Mouse (Mus musculus) small intestine, adult 2 months (tissue): ENCODE data around the gene Glrx3. TPM values are rescaled to one million over a fixed set of nuclear protein-coding genes. Genes with fewer than 3 reads are reported as not detected.

ENCODE experiments used
- H3K27ac ChIP-seq: fragments of 200-500 bp; 2 replicates; pipeline ENCODE4 v1.5.1; 2012; ENCODE audit warnings: low read depth, low read length, control low read depth, inconsistent platforms; ENCODE audit not compliant: insufficient read depth
- H3K27me3 ChIP-seq: fragments of 200-500 bp; 2 replicates; pipeline ENCODE4 v1.6.1; 2012; ENCODE audit warnings: mild to moderate bottlenecking, moderate library complexity, low read length, inconsistent platforms; ENCODE audit not compliant: control insufficient read depth, insufficient read depth
- H3K36me3 ChIP-seq: fragments of 200-500 bp; 2 replicates; pipeline ENCODE4 v1.6.1; 2012; ENCODE audit warnings: mild to moderate bottlenecking, low read length, control low read depth, inconsistent platforms; ENCODE audit not compliant: control insufficient read depth, insufficient read depth
- H3K4me1 ChIP-seq: fragments of 200-500 bp; 2 replicates; pipeline ENCODE4 v1.6.1; 2012; ENCODE audit warnings: low read length, inconsistent platforms, mixed read lengths; ENCODE audit not compliant: control insufficient read depth, insufficient read depth, insufficient read length
- H3K4me3 ChIP-seq: fragments of 200-500 bp; 2 replicates; pipeline ENCODE4 v1.5.1; 2012; ENCODE audit warnings: low read depth, mild to moderate bottlenecking, control low read depth, inconsistent platforms, low read length, moderate library complexity
- CTCF ChIP-seq: fragments of 200-500 bp; IDR thresholded peaks from 2 replicates; pipeline ENCODE4 v1.5.1; 2012; ENCODE audit warnings: low read depth, mild to moderate bottlenecking, control low read depth, inconsistent platforms, low read length, moderate library complexity, mixed read lengths; ENCODE audit not compliant: insufficient replicate concordance, insufficient read length; ENCODE audit errors: extremely low read depth
- POLR2A ChIP-seq: fragments of 200-500 bp; IDR thresholded peaks from 2 replicates; pipeline ENCODE4 v1.6.1; 2012; ENCODE audit warnings: low read depth, mild to moderate bottlenecking, control low read depth, inconsistent platforms, low read length, moderate library complexity
- WGBS: fragments of 180-500 bp; shearing (Covaris S2); methylation state at CpG from one replicate; pipeline ENCODE4 v1.1.7; 2018; 5-methylcytosine and 5-hydroxymethylcytosine counted together
- polyA plus RNA-seq: library from polyadenylated mRNA; depleted of rRNA; stranded (reverse); fragments of >200 nt; gene quantifications from 2 replicates; pipeline ENCODE4 v1.2.3, GENCODE M21; 2012

Glrx3 gene
- polyA plus RNA-seq, 1 experiment: 24.5 TPM

DNA sequence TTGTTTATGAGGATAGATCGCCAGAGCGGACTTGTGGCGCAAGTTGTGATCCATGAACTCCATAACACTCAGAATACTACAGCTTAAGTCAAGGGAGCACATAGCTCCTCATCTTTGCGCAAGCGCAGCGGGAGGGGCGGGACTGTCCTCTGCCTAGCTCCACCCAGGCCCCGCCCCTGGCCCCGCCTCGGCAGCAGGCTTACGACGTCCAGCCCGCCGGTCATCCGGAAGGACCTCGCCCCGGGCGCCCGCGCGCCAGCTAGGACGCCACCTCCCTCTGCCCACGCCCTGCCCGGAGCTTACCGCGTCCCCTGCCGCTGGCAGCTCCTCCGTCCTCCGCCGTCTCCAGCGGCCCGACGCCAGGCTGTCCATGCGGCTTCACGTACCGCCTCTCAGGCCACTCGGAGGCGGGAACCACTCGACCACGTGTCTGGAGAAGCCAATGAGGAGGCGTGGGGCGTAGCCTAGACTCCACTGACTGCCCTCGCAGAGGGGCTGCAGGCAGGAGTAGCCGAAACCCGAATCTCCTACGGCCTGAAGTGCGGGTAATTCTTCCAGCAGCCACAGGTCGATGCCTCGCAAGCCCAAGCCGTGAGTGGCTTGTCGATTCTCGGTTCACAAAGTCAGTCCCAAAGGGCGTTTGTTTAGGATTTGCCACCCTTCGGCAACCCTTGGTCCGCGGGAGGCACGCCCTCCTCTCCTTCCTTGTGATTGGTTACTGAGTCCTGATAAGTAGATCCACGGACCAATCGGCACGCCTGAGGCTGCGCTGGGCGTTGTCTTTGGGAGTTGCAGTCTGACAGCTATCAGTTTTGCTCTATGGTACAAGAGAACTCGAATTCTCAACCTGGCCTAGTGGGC lies 26.8 kb upstream of the Glrx3 start, which contains the start of gene 9430038I01Rik:
Gene 9430038I01Rik, minus strand, starts transcription at position 426 of the 861 bp plus-strand sequence.
- Histone ChIP-seq H3K27ac (peak within 1 kb of the TSS; percentile 91), H3K4me1 (peaks cover 7% of the 10 kb centered on the region), H3K36me3 (no peaks in the 10 kb centered on the region), H3K27me3 (no peaks in the 10 kb centered on the region), H3K4me3 (peak within 1 kb of the TSS; percentile 77)
- TF ChIP-seq CTCF: no peak
- WGBS: under 1% methylated on average over 63 of the region's 63 CpGs

DNA sequence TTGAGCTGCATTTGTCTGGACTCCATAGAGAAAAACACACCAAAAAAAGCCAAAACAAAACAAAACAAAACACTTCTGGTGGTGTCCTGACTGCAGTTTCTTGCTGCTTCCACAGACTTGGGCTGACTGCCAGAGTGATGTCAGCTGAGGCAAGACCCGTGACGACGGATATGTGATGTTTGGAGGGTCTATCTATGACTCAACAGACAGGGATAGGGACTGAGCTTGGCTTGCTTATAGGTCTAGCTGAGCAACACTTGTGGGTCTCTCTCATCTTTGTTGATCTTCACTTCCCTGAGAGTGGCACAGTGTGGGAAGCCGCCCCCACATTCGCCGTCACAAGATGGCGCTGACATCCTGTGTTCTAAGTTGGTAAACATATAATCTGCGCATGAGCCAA lies 22.7 kb upstream of the Glrx3 start:
- Histone ChIP-seq H3K36me3 (no peaks in the 10 kb centered on the region), H3K27ac (no peak overlapping the region), H3K4me3 (no peak overlapping the region), H3K4me1 (peaks cover 5% of the 10 kb centered on the region), H3K27me3 (no peaks in the 10 kb centered on the region)
- TF ChIP-seq POLR2A: no peak
- TF ChIP-seq CTCF: no peak
- 86% methylated on average over 8 of the region's 8 CpGs for WGBS

GRCm38 (mm10) chr7:137420550-137420949 lies 16.9 kb upstream of the Glrx3 start:
- TF ChIP-seq POLR2A (no peak), CTCF (no peak)
- WGBS: 82% methylated on average over 2 of the region's 2 CpGs
- Histone ChIP-seq H3K27me3 (no peaks in the 10 kb centered on the region), H3K4me3 (no peak overlapping the region), H3K4me1 (no peaks in the 10 kb centered on the region), H3K27ac (no peak overlapping the region), H3K36me3 (no peaks in the 10 kb centered on the region)

- Histone ChIP-seq H3K4me3 (no peak overlapping the region), H3K4me1 (no peaks in the 10 kb centered on the region)
- 86% methylated on average over 4 of the region's 4 CpGs for WGBS
Measured at GRCm38 (mm10) chr7:137421236-137421635, 16.2 kb upstream of the Glrx3 start.

DNA sequence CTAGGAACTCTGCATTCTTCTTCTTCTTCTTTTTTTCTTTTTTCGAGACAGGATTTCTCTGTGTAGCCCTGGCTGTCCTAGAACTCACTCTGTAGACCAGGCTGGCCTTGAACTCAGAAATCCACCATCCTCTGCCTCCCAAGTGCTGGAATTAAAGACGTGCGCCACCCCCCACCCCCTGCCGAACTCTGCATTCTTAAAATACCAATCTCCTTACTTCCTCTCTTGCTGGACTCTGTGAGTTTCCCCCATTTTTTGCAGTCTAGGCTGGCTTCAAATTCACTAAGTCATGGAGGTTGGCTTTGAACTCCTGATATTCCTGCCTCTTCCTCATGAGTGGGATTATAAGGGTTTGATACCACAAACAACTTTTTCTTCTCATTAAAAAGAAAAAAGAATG lies 10.7 kb upstream of the Glrx3 start:
- Histone ChIP-seq H3K4me1 (no peaks in the 10 kb centered on the region), H3K4me3 (no peak overlapping the region), H3K27me3 (no peaks in the 10 kb centered on the region; the same call in 1 of the 2 replicates), H3K27ac (no peak overlapping the region), H3K36me3 (no peaks in the 10 kb centered on the region)
- 56% methylated on average over 4 of the region's 4 CpGs for WGBS
- TF ChIP-seq CTCF: no peak
- no peak for TF ChIP-seq POLR2A

More at GRCm38 (mm10) chr7:137421236-137421635, 16.2 kb upstream of the Glrx3 start:
- H3K36me3 ChIP-seq: no peaks in the 10 kb centered on the region
- no peak for TF ChIP-seq CTCF
- TF ChIP-seq POLR2A: no peak
- H3K27me3 ChIP-seq: no peaks in the 10 kb centered on the region; the same call in 1 of the 2 replicates
- H3K27ac ChIP-seq: no peak overlapping the region

DNA sequence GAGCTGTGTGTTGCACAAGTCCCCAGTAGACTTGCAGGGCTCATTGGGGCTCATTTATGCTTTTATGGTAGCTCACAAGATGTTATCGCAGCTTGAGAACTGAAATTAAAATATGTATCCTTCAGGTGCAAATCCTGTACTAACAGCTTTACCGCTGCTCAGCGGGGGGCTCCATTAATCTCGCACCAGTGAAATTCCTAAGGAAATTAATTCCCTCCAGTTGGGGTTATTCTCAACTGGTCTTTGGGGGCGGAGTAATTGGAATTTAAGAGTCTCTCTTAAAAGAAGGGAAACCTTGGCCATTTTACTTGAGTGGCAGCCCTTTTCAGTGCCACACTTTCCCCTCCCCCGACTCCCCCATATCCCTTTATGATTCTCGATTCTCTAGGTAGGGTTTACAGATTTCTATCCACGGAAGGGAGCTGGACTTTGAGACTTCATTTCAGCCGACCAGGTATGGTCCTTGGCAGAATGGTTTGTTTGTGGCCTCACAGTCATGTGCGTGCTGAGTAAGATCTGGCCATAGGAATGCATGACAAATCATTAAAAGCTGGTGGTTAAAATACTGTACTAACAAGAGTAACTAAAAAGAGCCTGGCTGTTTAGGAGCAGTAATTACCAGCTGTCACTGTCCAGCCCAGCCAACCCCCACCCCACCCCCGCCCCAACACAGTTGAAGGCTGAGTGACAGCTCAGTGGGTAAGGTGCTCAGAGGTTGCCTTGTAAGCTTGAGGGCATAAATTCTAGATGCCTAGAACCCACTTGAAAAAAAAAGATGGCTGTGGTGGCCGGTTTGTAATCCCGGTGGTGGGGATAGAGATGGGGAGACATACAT lies 5.4 kb upstream of the Glrx3 start:
- H3K36me3 ChIP-seq: no peaks in the 10 kb centered on the region
- TF ChIP-seq CTCF: no peak
- no peak for TF ChIP-seq POLR2A
- H3K27ac ChIP-seq: no peak overlapping the region
- H3K4me3 ChIP-seq: no peak overlapping the region
- no peaks in the 10 kb centered on the region for H3K27me3 ChIP-seq
- H3K4me1 ChIP-seq: no peaks in the 10 kb centered on the region
- 54% methylated on average over 13 of the region's 13 CpGs for WGBS

DNA sequence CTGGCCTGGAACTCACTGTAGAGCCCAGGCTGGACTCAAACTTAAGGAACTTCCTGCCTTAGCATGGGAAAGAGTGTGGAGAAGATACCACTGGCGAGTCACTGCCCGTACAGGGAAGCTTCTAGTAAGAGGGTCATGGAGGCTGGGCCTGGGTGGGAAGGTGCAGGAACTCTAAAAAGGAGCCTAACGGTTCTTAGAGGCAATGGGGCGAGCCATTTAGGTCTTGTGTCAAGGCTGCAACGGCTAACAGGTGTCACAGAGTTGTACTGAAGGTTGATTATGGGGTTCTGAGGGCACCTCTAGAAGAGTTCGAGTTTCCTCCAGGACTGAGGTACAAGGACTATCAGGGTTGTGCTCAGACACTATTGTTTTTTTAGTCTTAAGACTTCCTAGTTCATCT lies 513 bp upstream of the Glrx3 start:
- H3K4me1 ChIP-seq: no peaks in the 10 kb centered on the region; the same call in 1 of the 2 replicates
- H3K4me3 ChIP-seq: no peak overlapping the region
- no peak overlapping the region for H3K27ac ChIP-seq
- TF ChIP-seq POLR2A (no peak), CTCF (no peak)
- no peaks in the 10 kb centered on the region for H3K36me3 ChIP-seq
- H3K27me3 ChIP-seq: no peaks in the 10 kb centered on the region
- 65% methylated on average over 6 of the region's 6 CpGs for WGBS
